Mouse (Mus musculus) Muller cell, postnatal 12 days (primary cell): ENCODE data around the gene Hist1h1b.

Experiments
- DNase-seq: peaks from one replicate; pipeline ENCODE4 v3.0.0-alpha.2; 2015; ENCODE audit errors: inconsistent ontology term

Gene Hist1h1b

DNA sequence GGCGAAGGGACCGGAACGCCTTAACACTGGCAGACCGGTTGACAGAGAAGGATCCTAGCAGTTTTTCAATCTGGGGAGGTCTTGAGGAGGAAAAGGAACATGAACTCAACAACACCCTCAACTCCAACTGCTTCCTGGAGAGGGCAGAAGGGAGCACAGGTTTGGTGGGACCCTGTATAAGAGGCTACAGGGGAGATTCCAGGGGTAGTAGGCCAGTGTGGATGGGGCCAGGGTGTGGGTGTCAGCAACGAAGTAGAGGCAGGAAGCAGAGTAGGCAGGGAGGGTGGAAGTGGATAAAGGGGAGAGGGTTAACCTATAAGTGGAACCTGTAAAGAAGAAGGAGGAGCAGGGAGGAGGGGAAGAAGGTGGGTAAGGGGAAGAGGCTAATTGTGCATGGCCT, 47.0 kb downstream of the Hist1h1b start:
- DNase-seq: no peak
